Mouse (Mus musculus) megakaryocyte-erythroid progenitor cell, adult 5-6 weeks (primary cell): ENCODE results near the gene Nipal1. TPM values are rescaled to one million over a fixed set of nuclear protein-coding genes. Genes with fewer than 3 reads are reported as not detected.
A peak's percentile ranks its signal among the peaks of the same experiment; 100 is the strongest.

Experiments
- ATAC-seq: replicated peaks from 2 replicates; pipeline ENCODE4 v1.8.0; 2016; ENCODE audit warnings: mild to moderate bottlenecking, inconsistent platforms; ENCODE audit not compliant: severe bottlenecking, poor library complexity, low FRiP score, low TSS enrichment
- total RNA-seq, 2 experiments: library from RNA; stranded (forward) in 1 of 2; stranded (reverse) in 1 of 2; fragments of 200-1000, 215-1000 nt in 1 of 2; fragments of >200 nt in 1 of 2; fragmentation: Nextera tagmentation in 1 of 2; gene quantifications; 2 replicates each; pipeline ENCODE4 v1.2.3; 2014 to 2017

Gene Nipal1
- total RNA-seq, 2 experiments from 2014 or later = 0.47 TPM; not detected in 1

DNA sequence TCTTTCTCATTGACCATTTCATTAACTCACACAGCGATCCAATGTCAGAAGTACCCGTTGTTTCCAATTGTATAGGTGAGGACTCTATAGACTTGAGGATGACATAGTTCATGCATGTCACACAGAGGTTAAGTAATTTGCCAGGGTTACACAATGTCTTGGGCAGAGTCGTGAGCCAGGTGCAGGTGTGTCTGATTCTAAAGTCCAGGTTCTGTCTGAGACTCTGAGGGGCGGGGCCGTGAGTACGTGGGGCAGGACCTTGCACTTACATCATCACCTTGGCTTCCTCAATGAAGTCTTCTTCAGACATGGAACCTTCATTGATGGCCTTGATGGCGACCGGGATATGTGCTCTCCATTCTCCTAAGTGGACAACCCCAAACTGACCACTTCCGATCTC lies 62.4 kb downstream of the Nipal1 start:
- no peak for ATAC-seq

DNA sequence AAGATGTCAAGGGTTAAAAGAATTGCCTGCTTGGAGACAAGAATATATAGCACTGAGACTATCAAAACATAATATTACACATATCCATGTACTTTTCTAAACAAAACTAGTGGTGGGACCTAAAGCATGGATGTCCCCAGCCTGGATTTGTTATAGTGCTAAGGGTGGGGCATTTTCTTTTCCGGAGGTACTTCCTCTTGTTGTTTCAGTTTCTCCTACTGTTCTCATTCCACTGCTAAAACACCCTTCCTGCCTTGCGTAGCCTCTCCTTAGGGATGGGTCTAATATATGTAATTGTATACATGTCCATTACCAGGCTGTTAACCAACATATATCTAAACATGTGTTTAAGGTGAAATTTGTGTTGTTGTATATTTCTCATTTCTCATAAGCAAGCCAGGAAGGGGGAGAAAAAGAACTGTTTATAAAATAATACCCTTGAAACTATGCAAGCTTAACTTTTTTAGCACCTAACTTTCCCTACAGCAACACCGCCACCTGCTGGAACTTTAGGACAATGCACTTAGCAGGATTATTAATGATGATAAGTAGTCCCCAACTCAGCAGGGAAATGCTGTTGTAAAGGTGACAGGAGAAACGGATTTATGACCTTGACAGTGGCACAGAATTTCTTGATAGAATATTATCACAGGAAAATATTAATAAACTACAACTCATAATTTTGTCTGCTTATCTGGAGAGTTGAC lies 63.1 kb downstream of the Nipal1 start:
- peak; percentile 73 for ATAC-seq

DNA sequence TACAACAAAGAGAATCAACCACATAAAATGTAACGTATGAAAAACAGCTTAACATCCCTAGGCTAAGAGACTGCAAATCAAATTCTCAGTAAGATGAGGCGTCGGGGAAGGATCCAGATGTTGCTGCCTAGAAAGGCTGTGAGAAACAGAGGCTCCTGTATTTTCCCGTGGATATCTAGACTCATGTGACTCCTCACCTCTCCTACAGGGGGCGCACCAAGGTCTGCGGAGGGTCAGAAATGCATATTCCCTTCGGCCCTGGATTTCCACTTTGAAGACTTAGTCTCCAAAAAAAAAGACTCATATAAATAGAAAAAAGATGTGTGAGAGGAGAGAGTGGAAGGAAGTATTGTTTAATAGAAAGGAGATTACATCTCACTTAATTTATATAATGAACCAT lies 73.0 kb downstream of the Nipal1 start:
- ATAC-seq = no peak

Other genes with a start within 250 kb of the Nipal1 start
- not detected in 2 replicates for gene Corin, start 143.3 kb upstream of the Nipal1 start, total RNA-seq (2014; fragmentation: Nextera tagmentation)
- not detected in 2 replicates for gene Corin, start 143.3 kb upstream of the Nipal1 start, total RNA-seq (2017)
- gene Nfxl1, start 88.1 kb upstream of the Nipal1 start, total RNA-seq (2014; fragmentation: Nextera tagmentation) = 18.6 and 18.9 TPM in 2 replicates
- gene Nfxl1, start 88.1 kb upstream of the Nipal1 start, total RNA-seq (2017) = 9.7 and 13.8 TPM in 2 replicates
- not detected in 2 replicates for gene Zar1, start 66.5 kb upstream of the Nipal1 start, total RNA-seq (2014; fragmentation: Nextera tagmentation)
- gene Zar1, start 66.5 kb upstream of the Nipal1 start, total RNA-seq (2017) = not detected in 2 replicates
- gene Gm5868, start 60.2 kb upstream of the Nipal1 start, total RNA-seq (2014; fragmentation: Nextera tagmentation) = not detected in 2 replicates
- not detected in 2 replicates for gene Gm5868, start 60.2 kb upstream of the Nipal1 start, total RNA-seq (2017)
- not detected in 2 replicates for gene Cnga1, start 3.5 kb upstream of the Nipal1 start, total RNA-seq (2014; fragmentation: Nextera tagmentation)
- gene Cnga1, start 3.5 kb upstream of the Nipal1 start, total RNA-seq (2017) = 0.23 TPM in 1 of 2 replicates, not detected in the other
- 0.96 and 7.8 TPM in 2 replicates for gene Txk, start 105.0 kb downstream of the Nipal1 start, total RNA-seq (2014; fragmentation: Nextera tagmentation)
- 0.15 and 1.2 TPM in 2 replicates for gene Txk, start 105.0 kb downstream of the Nipal1 start, total RNA-seq (2017)
- 4.8 and 10.0 TPM in 2 replicates for gene Tec, start 220.7 kb downstream of the Nipal1 start, total RNA-seq (2014; fragmentation: Nextera tagmentation)
- gene Tec, start 220.7 kb downstream of the Nipal1 start, total RNA-seq (2017) = 16.3 and 21.6 TPM in 2 replicates